Mouse (Mus musculus): ENCODE measurements around the gene B3galnt1. TPM values are rescaled to one million over a fixed set of nuclear protein-coding genes. Genes with fewer than 3 reads are reported as not detected.

B3galnt1 gene
- polyA plus RNA-seq, 1 experiment from 2014 or later, result 21.8 TPM

GRCm38 (mm10) chr3:69559316-69559974, 39.3 kb downstream of the B3galnt1 start:
- H3K4me2 ChIP-seq (replicated peaks; ENCODE audit: low read depth), result no peak overlapping the region
- H3K4me3 ChIP-seq (ENCODE audit: low read depth, low read length), result no peak overlapping the region
- no peak for ATAC-seq
- no peak overlapping the region for H3K9ac ChIP-seq (ENCODE audit: low read depth, low read length)
- H3K27me3 ChIP-seq (replicated peaks; ENCODE audit: control insufficient read depth, insufficient read depth, low read length), result no peaks in the 10 kb centered on the region
- 65% methylated on average over 6 of the region's 6 CpGs for WGBS
- TF ChIP-seq CTCF (IDR thresholded peaks at IDR 0.05; ENCODE audit: low read depth), result no peak
- no peaks in the 10 kb centered on the region for H3K9me3 ChIP-seq (ENCODE audit: control insufficient read depth)
- no peaks in the 10 kb centered on the region for H3K36me3 ChIP-seq (ENCODE audit: control insufficient read depth, insufficient read depth)
- H3K27ac ChIP-seq (ENCODE audit: low read depth, low read length), result no peak overlapping the region
- no peaks in the 10 kb centered on the region for H3K4me1 ChIP-seq (replicated peaks; ENCODE audit: control insufficient read depth, insufficient read depth, low read length)

- ATAC-seq, result no peak
- no peak for TF ChIP-seq CTCF (IDR thresholded peaks at IDR 0.05; ENCODE audit: low read depth)
- WGBS, result 79% methylated on average over 12 of the region's 12 CpGs
- H3K4me1 ChIP-seq (replicated peaks; ENCODE audit: control insufficient read depth, insufficient read depth, low read length), result no peaks in the 10 kb centered on the region
- H3K9ac ChIP-seq (ENCODE audit: low read depth, low read length), result no peak overlapping the region
- no peaks in the 10 kb centered on the region for H3K27me3 ChIP-seq (replicated peaks; ENCODE audit: control insufficient read depth, insufficient read depth, low read length)
- H3K9me3 ChIP-seq (ENCODE audit: control insufficient read depth), result no peaks in the 10 kb centered on the region
- H3K4me2 ChIP-seq (replicated peaks; ENCODE audit: low read depth), result no peak overlapping the region
- no peak overlapping the region for H3K4me3 ChIP-seq (ENCODE audit: low read depth, low read length)
- H3K36me3 ChIP-seq (ENCODE audit: control insufficient read depth, insufficient read depth), result no peaks in the 10 kb centered on the region
- no peak overlapping the region for H3K27ac ChIP-seq (ENCODE audit: low read depth, low read length)
Measured at GRCm38 (mm10) chr3:69556092-69556778, 42.5 kb downstream of the B3galnt1 start.

- 83% methylated on average over 6 of the region's 6 CpGs for WGBS
- Histone ChIP-seq H3K9me3 (ENCODE audit: control insufficient read depth) (no peaks in the 10 kb centered on the region), H3K4me3 (ENCODE audit: low read depth, low read length) (no peak overlapping the region), H3K9ac (ENCODE audit: low read depth, low read length) (no peak overlapping the region), H3K36me3 (ENCODE audit: control insufficient read depth, insufficient read depth) (no peaks in the 10 kb centered on the region), H3K27ac (ENCODE audit: low read depth, low read length) (no peak overlapping the region), H3K27me3 (replicated peaks; ENCODE audit: control insufficient read depth, insufficient read depth, low read length) (no peaks in the 10 kb centered on the region), H3K4me1 (replicated peaks; ENCODE audit: control insufficient read depth, insufficient read depth, low read length) (no peaks in the 10 kb centered on the region), H3K4me2 (replicated peaks; ENCODE audit: low read depth) (no peak overlapping the region)
- no peak for ATAC-seq
- TF ChIP-seq CTCF (IDR thresholded peaks at IDR 0.05; ENCODE audit: low read depth), result no peak
Measured at GRCm38 (mm10) chr3:69555511-69555910, 43.2 kb downstream of the B3galnt1 start.

- no peaks in the 10 kb centered on the region for H3K4me1 ChIP-seq (replicated peaks; ENCODE audit: control insufficient read depth, insufficient read depth, low read length)
- no peak overlapping the region for H3K4me2 ChIP-seq (replicated peaks; ENCODE audit: low read depth)
- 72% methylated on average over 4 of the region's 4 CpGs for WGBS
- ATAC-seq, result no peak
- no peak overlapping the region for H3K9ac ChIP-seq (ENCODE audit: low read depth, low read length)
- no peaks in the 10 kb centered on the region for H3K9me3 ChIP-seq (ENCODE audit: control insufficient read depth)
- no peak overlapping the region for H3K4me3 ChIP-seq (ENCODE audit: low read depth, low read length)
- no peaks in the 10 kb centered on the region for H3K36me3 ChIP-seq (ENCODE audit: control insufficient read depth, insufficient read depth)
- H3K27ac ChIP-seq (ENCODE audit: low read depth, low read length), result no peak overlapping the region
- H3K27me3 ChIP-seq (replicated peaks; ENCODE audit: control insufficient read depth, insufficient read depth, low read length), result no peaks in the 10 kb centered on the region
- no peak for TF ChIP-seq CTCF (IDR thresholded peaks at IDR 0.05; ENCODE audit: low read depth)
Measured at GRCm38 (mm10) chr3:69549602-69550001, 49.2 kb downstream of the B3galnt1 start.

- no peak for TF ChIP-seq CTCF (IDR thresholded peaks at IDR 0.05; ENCODE audit: low read depth)
- no peak overlapping the region for H3K27ac ChIP-seq (ENCODE audit: low read depth, low read length)
- H3K27me3 ChIP-seq (replicated peaks; ENCODE audit: control insufficient read depth, insufficient read depth, low read length), result no peaks in the 10 kb centered on the region
- no peaks in the 10 kb centered on the region for H3K9me3 ChIP-seq (ENCODE audit: control insufficient read depth)
- no peaks in the 10 kb centered on the region for H3K36me3 ChIP-seq (ENCODE audit: control insufficient read depth, insufficient read depth)
- ATAC-seq, result no peak
- no peak overlapping the region for H3K4me3 ChIP-seq (ENCODE audit: low read depth, low read length)
- H3K4me1 ChIP-seq (replicated peaks; ENCODE audit: control insufficient read depth, insufficient read depth, low read length), result no peaks in the 10 kb centered on the region
- 78% methylated on average over 22 of the region's 22 CpGs for WGBS
- H3K9ac ChIP-seq (ENCODE audit: low read depth, low read length), result no peak overlapping the region
- H3K4me2 ChIP-seq (replicated peaks; ENCODE audit: low read depth), result no peak overlapping the region
Measured at GRCm38 (mm10) chr3:69548704-69549455, 49.9 kb downstream of the B3galnt1 start.

GRCm38 (mm10) chr3:69545017-69545416, 53.7 kb downstream of the B3galnt1 start:
- Histone ChIP-seq H3K4me2 (replicated peaks; ENCODE audit: low read depth) (no peak overlapping the region), H3K4me3 (ENCODE audit: low read depth, low read length) (no peak overlapping the region), H3K27ac (ENCODE audit: low read depth, low read length) (no peak overlapping the region), H3K36me3 (ENCODE audit: control insufficient read depth, insufficient read depth) (no peaks in the 10 kb centered on the region), H3K4me1 (replicated peaks; ENCODE audit: control insufficient read depth, insufficient read depth, low read length) (no peaks in the 10 kb centered on the region), H3K27me3 (replicated peaks; ENCODE audit: control insufficient read depth, insufficient read depth, low read length) (no peaks in the 10 kb centered on the region), H3K9ac (ENCODE audit: low read depth, low read length) (no peak overlapping the region), H3K9me3 (ENCODE audit: control insufficient read depth) (no peaks in the 10 kb centered on the region)
- TF ChIP-seq CTCF (IDR thresholded peaks at IDR 0.05; ENCODE audit: low read depth), result no peak
- no peak for ATAC-seq
- 74% methylated on average over 5 of the region's 5 CpGs for WGBS

Measured in intestine, postnatal 0 days (tissue).